Mouse (Mus musculus) cerebellum, adult 11 months (tissue): ENCODE results near the gene Pitpnc1.

Experiments
- DNase-seq: peaks from one replicate; pipeline ENCODE4 v3.0.0; 2022

The Pitpnc1 gene

GRCm38 (mm10) chr11:107213745-107214144 lies 256.8 kb downstream of the Pitpnc1 start:
- DNase-seq: no peak

GRCm38 (mm10) chr11:107209818-107210217 lies 260.7 kb downstream of the Pitpnc1 start:
- DNase-seq: no peak

GRCm38 (mm10) chr11:107201773-107202172 lies 268.7 kb downstream of the Pitpnc1 start:
- no peak for DNase-seq

- no peak for DNase-seq
Observed at GRCm38 (mm10) chr11:107199281-107199680, 271.2 kb downstream of the Pitpnc1 start.

- no peak for DNase-seq
Observed at GRCm38 (mm10) chr11:107195334-107195733, 275.2 kb downstream of the Pitpnc1 start.

- no peak for DNase-seq
Observed at GRCm38 (mm10) chr11:107190376-107190775, 280.1 kb downstream of the Pitpnc1 start.

- peak; percentile 99 for DNase-seq
Observed at GRCm38 (mm10) chr11:107188565-107189552, 281.6 kb downstream of the Pitpnc1 start, which contains the start of gene Nol11. Gene Nol11, minus strand, starts transcription at chr11:107189381.

- no peak for DNase-seq
Observed at GRCm38 (mm10) chr11:107183777-107184176, 286.7 kb downstream of the Pitpnc1 start.

- DNase-seq: no peak
Observed at GRCm38 (mm10) chr11:107161215-107161614, 309.3 kb downstream of the Pitpnc1 start.

- DNase-seq: no peak
Observed at GRCm38 (mm10) chr11:107159034-107159433, 311.5 kb downstream of the Pitpnc1 start.
